Mouse (Mus musculus): ENCODE measurements around the gene Trub2.
A peak's percentile ranks its signal among the peaks of the same experiment; 100 is the strongest.

- TF ChIP-seq CTCF (IDR thresholded peaks at IDR 0.05; ENCODE audit: borderline replicate concordance, insufficient read depth, low read length) (peak; percentile 81; the same call in 1 of the 2 replicates), POLR2A (IDR thresholded peaks at IDR 0.05; ENCODE audit: low read depth, low read length) (no peak)
Measured at GRCm38 (mm10) chr2:29731545-29731944, 56.8 kb downstream of the Trub2 start.
